Mouse (Mus musculus): ENCODE measurements at regions not wholly inside any gene's neighbourhood (a gene's known extent, or its start where the extent isn't known, plus 50 kb on each side); places are given as distances from the start of the nearest gene placed in this dataset.

DNA sequence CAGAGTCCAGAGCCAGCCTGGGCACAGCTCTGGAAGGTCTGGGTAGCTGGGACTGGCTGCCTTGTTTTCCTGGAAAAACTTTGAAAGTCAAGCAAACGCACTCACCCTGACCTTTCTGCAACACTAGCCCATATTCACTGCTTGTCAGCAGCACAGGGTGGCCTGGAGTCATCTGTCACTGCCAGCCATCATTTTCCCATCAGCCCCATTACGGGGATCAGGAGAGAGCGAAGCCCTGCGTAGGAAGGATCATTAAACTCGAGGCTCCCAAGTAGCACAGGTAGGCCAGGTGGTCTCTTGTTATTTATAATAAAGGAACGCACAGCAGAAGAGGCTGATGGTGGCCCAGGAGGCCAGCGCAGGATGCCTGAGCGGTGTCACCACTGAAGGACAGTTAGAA lies 389.8 kb upstream of the Zfp507 start:
- TF ChIP-seq POLR2A (IDR thresholded peaks at IDR 0.05; ENCODE audit: insufficient read depth, low read length) (no peak), CTCF (IDR thresholded peaks at IDR 0.05; ENCODE audit: low read depth, low read length) (no peak)
